Mouse (Mus musculus) spleen, postnatal 36 days (tissue): Measurements from ENCODE around the gene P4hb.

Experiments
- DNase-seq, 2 experiments: peaks; one replicate each; pipeline ENCODE4 v3.0.0; 2022; ENCODE audit warnings: low spot score in 2 of 2, mixed read lengths in 1 of 2

Gene P4hb

GRCm38 (mm10) chr11:120572752-120573584 is at the start of gene P4hb:
Gene P4hb, minus strand, starts transcription at chr11:120573253.
- DNase-seq, result peak; percentile 99

- no peak for DNase-seq
Measured at GRCm38 (mm10) chr11:120622805-120623204, 49.8 kb upstream of the P4hb start.

- DNase-seq, result no peak
Measured at GRCm38 (mm10) chr11:120620195-120620594, 47.1 kb upstream of the P4hb start.

- DNase-seq, result no peak
Measured at GRCm38 (mm10) chr11:120618619-120619535, 45.8 kb upstream of the P4hb start.

- peak; percentile 91 to 94 for DNase-seq
Measured at GRCm38 (mm10) chr11:120617519-120618112, 44.6 kb upstream of the P4hb start, which contains the start of gene Pcyt2. Gene Pcyt2, minus strand, starts transcription at chr11:120617936.

- DNase-seq, result no peak
Measured at GRCm38 (mm10) chr11:120616617-120617294, 43.7 kb upstream of the P4hb start.

- no peak for DNase-seq
Measured at GRCm38 (mm10) chr11:120615606-120616203, 42.7 kb upstream of the P4hb start.

- no peak for DNase-seq
Measured at GRCm38 (mm10) chr11:120615167-120615566, 42.1 kb upstream of the P4hb start.

GRCm38 (mm10) chr11:120613976-120614375 is 40.9 kb upstream of the P4hb start:
- no peak for DNase-seq

- DNase-seq, result no peak
Measured at GRCm38 (mm10) chr11:120613481-120613972, 40.5 kb upstream of the P4hb start.

- DNase-seq, result peak; percentile 62 to 68
Measured at GRCm38 (mm10) chr11:120612763-120613162, 39.7 kb upstream of the P4hb start.

- no peak for DNase-seq
Measured at GRCm38 (mm10) chr11:120610477-120611046, 37.5 kb upstream of the P4hb start.

- no peak for DNase-seq
Measured at GRCm38 (mm10) chr11:120609250-120609649, 36.2 kb upstream of the P4hb start.

GRCm38 (mm10) chr11:120608241-120609034 is 35.4 kb upstream of the P4hb start, which contains the start of gene Npb:
Gene Npb, plus strand, starts transcription at chr11:120608477.
- DNase-seq, result no peak

- DNase-seq, result no peak
Measured at GRCm38 (mm10) chr11:120606764-120607163, 33.7 kb upstream of the P4hb start.

- DNase-seq, result no peak
Measured at GRCm38 (mm10) chr11:120605667-120606066, 32.6 kb upstream of the P4hb start.

GRCm38 (mm10) chr11:120603545-120603944 is 30.5 kb upstream of the P4hb start:
- no peak for DNase-seq

- no peak for DNase-seq
Measured at GRCm38 (mm10) chr11:120600716-120601115, 27.7 kb upstream of the P4hb start.

GRCm38 (mm10) chr11:120598990-120599549 is 26.0 kb upstream of the P4hb start:
- DNase-seq, result no peak
